Mouse (Mus musculus): ENCODE data around the gene Snx22.
A peak's percentile ranks its signal among the peaks of the same experiment; 100 is the strongest.

The Snx22 gene

GRCm38 (mm10) chr9:66069583-66069982, at the start of gene Snx22:
TSS of gene Snx22 (minus strand) at chr9:66069719.
- DNase-seq (ENCODE audit: low read depth, low spot score): peak; percentile 97

- no peak for DNase-seq (ENCODE audit: low read depth, low spot score)
These were observed 47.4 kb upstream of the Snx22 start for GRCm38 (mm10) chr9:66116890-66117289.

GRCm38 (mm10) chr9:66114341-66114740, 44.8 kb upstream of the Snx22 start:
- no peak for DNase-seq (ENCODE audit: low read depth, low spot score)

- DNase-seq (ENCODE audit: low read depth, low spot score): no peak
These were observed 41.3 kb upstream of the Snx22 start for GRCm38 (mm10) chr9:66110611-66111379.

GRCm38 (mm10) chr9:66110126-66110525, 40.6 kb upstream of the Snx22 start:
- DNase-seq (ENCODE audit: low read depth, low spot score): no peak

GRCm38 (mm10) chr9:66109574-66109973, 40.1 kb upstream of the Snx22 start:
- no peak for DNase-seq (ENCODE audit: low read depth, low spot score)

- no peak for DNase-seq (ENCODE audit: low read depth, low spot score)
These were observed 35.6 kb upstream of the Snx22 start for GRCm38 (mm10) chr9:66105168-66105567.

GRCm38 (mm10) chr9:66104601-66105000, 35.1 kb upstream of the Snx22 start:
- peak; percentile 60 for DNase-seq (ENCODE audit: low read depth, low spot score)

- DNase-seq (ENCODE audit: low read depth, low spot score): no peak
These were observed 33.1 kb upstream of the Snx22 start for GRCm38 (mm10) chr9:66102668-66103067.

- no peak for DNase-seq (ENCODE audit: low read depth, low spot score)
These were observed 32.1 kb upstream of the Snx22 start for GRCm38 (mm10) chr9:66101577-66101976.

- DNase-seq (ENCODE audit: low read depth, low spot score): no peak
These were observed 23.1 kb upstream of the Snx22 start for GRCm38 (mm10) chr9:66092664-66093063.

- DNase-seq (ENCODE audit: low read depth, low spot score): no peak
These were observed 22.1 kb upstream of the Snx22 start for GRCm38 (mm10) chr9:66091327-66092231.

- DNase-seq (ENCODE audit: low read depth, low spot score): no peak
These were observed 21.2 kb upstream of the Snx22 start for GRCm38 (mm10) chr9:66090593-66091244.

GRCm38 (mm10) chr9:66088411-66088810, 18.9 kb upstream of the Snx22 start:
- peak; percentile 60 for DNase-seq (ENCODE audit: low read depth, low spot score)

- no peak for DNase-seq (ENCODE audit: low read depth, low spot score)
These were observed 17.5 kb upstream of the Snx22 start for GRCm38 (mm10) chr9:66087062-66087461.

GRCm38 (mm10) chr9:66084171-66084570, 14.7 kb upstream of the Snx22 start:
- no peak for DNase-seq (ENCODE audit: low read depth, low spot score)

GRCm38 (mm10) chr9:66081999-66082398, 12.5 kb upstream of the Snx22 start:
- no peak for DNase-seq (ENCODE audit: low read depth, low spot score)

- no peak for DNase-seq (ENCODE audit: low read depth, low spot score)
These were observed 11.4 kb upstream of the Snx22 start for GRCm38 (mm10) chr9:66080804-66081459.

- DNase-seq (ENCODE audit: low read depth, low spot score): no peak
These were observed 9.0 kb upstream of the Snx22 start for GRCm38 (mm10) chr9:66078493-66078892.

GRCm38 (mm10) chr9:66078072-66078471, 8.6 kb upstream of the Snx22 start:
- DNase-seq (ENCODE audit: low read depth, low spot score): no peak

- DNase-seq (ENCODE audit: low read depth, low spot score): no peak
These were observed 3.2 kb upstream of the Snx22 start for GRCm38 (mm10) chr9:66072754-66073153.

GRCm38 (mm10) chr9:66070151-66070550, 632 bp upstream of the Snx22 start:
- DNase-seq (ENCODE audit: low read depth, low spot score): no peak
